Mouse (Mus musculus): ENCODE measurements around the gene Vrk2. TPM values are rescaled to one million over a fixed set of nuclear protein-coding genes. Genes with fewer than 3 reads are reported as not detected.

Vrk2 gene
- polyA plus RNA-seq, 1 experiment = 10.5 TPM

GRCm38 (mm10) chr11:26516086-26516485 lies 77.7 kb downstream of the Vrk2 start:
- TF ChIP-seq CEBPB (IDR thresholded peaks at IDR 0.05; ENCODE audit: low read depth) (no peak), MYOD1 (IDR thresholded peaks at IDR 0.05; ENCODE audit: control insufficient read depth, insufficient read length, low read depth) (no peak), CTCF (IDR thresholded peaks at IDR 0.05; ENCODE audit: control insufficient read depth, insufficient read depth, insufficient read length) (no peak), MYOG (IDR thresholded peaks at IDR 0.05; ENCODE audit: control insufficient read depth, extremely low read depth, insufficient read length) (no peak), FOSL1 (IDR thresholded peaks at IDR 0.05; ENCODE audit: insufficient read depth, low read length, poor library complexity, severe bottlenecking) (no peak), MAX (IDR thresholded peaks at IDR 0.05) (no peak), USF1 (IDR thresholded peaks at IDR 0.05; ENCODE audit: low read depth) (no peak)
- no peaks in the 10 kb centered on the region for H3K79me2 ChIP-seq (ENCODE audit: control insufficient read depth, insufficient read depth)

GRCm38 (mm10) chr11:26513683-26514082 lies 80.1 kb downstream of the Vrk2 start:
- Histone ChIP-seq H3K79me3 (ENCODE audit: low read depth) (no peaks in the 10 kb centered on the region), H3K27me3 (ENCODE audit: control insufficient read depth, insufficient read depth, insufficient read length) (no peaks in the 10 kb centered on the region), H3K4me3 (ENCODE audit: insufficient read depth, poor library complexity, severe bottlenecking) (no peak overlapping the region), H3K36me3 (ENCODE audit: control insufficient read depth, insufficient read depth) (no peaks in the 10 kb centered on the region), H3K79me2 (ENCODE audit: control insufficient read depth, insufficient read depth) (no peaks in the 10 kb centered on the region), H3ac (ENCODE audit: control insufficient read depth, insufficient read length, low read depth) (no peak overlapping the region)
- no peak for TF ChIP-seq FOSL1 (IDR thresholded peaks at IDR 0.05; ENCODE audit: insufficient read depth, low read length, poor library complexity, severe bottlenecking)
- no peak for TF ChIP-seq MYOD1 (IDR thresholded peaks at IDR 0.05; ENCODE audit: control insufficient read depth, insufficient read length, low read depth)
- TF ChIP-seq CTCF (IDR thresholded peaks at IDR 0.05; ENCODE audit: control insufficient read depth, insufficient read depth, insufficient read length) = no peak
- no peak for TF ChIP-seq MAX (IDR thresholded peaks at IDR 0.05)
- no peak for TF ChIP-seq MYOG (IDR thresholded peaks at IDR 0.05; ENCODE audit: control insufficient read depth, extremely low read depth, insufficient read length)
- no peak for TF ChIP-seq CEBPB (IDR thresholded peaks at IDR 0.05; ENCODE audit: low read depth)
- TF ChIP-seq USF1 (IDR thresholded peaks at IDR 0.05; ENCODE audit: low read depth) = no peak

More at GRCm38 (mm10) chr11:26516086-26516485, 77.7 kb downstream of the Vrk2 start:
- Histone ChIP-seq H3K36me3 (ENCODE audit: control insufficient read depth, insufficient read depth) (no peaks in the 10 kb centered on the region), H3ac (ENCODE audit: control insufficient read depth, insufficient read length, low read depth) (no peak overlapping the region), H3K4me3 (ENCODE audit: insufficient read depth, poor library complexity, severe bottlenecking) (no peak overlapping the region), H3K27me3 (ENCODE audit: control insufficient read depth, insufficient read depth, insufficient read length) (no peaks in the 10 kb centered on the region), H3K79me3 (ENCODE audit: low read depth) (no peaks in the 10 kb centered on the region)

GRCm38 (mm10) chr11:26495951-26496350 lies 97.8 kb downstream of the Vrk2 start:
- no peaks in the 10 kb centered on the region for H3K27me3 ChIP-seq (ENCODE audit: control insufficient read depth, insufficient read depth, insufficient read length)
- H3ac ChIP-seq (ENCODE audit: control insufficient read depth, insufficient read length, low read depth) = no peak overlapping the region
- H3K79me2 ChIP-seq (ENCODE audit: control insufficient read depth, insufficient read depth) = no peaks in the 10 kb centered on the region
- TF ChIP-seq CEBPB (IDR thresholded peaks at IDR 0.05; ENCODE audit: low read depth) (no peak), MYOG (IDR thresholded peaks at IDR 0.05; ENCODE audit: control insufficient read depth, extremely low read depth, insufficient read length) (no peak), USF1 (IDR thresholded peaks at IDR 0.05; ENCODE audit: low read depth) (no peak), CTCF (IDR thresholded peaks at IDR 0.05; ENCODE audit: control insufficient read depth, insufficient read depth, insufficient read length) (no peak), MYOD1 (IDR thresholded peaks at IDR 0.05; ENCODE audit: control insufficient read depth, insufficient read length, low read depth) (no peak), MAX (IDR thresholded peaks at IDR 0.05) (no peak), FOSL1 (IDR thresholded peaks at IDR 0.05; ENCODE audit: insufficient read depth, low read length, poor library complexity, severe bottlenecking) (no peak)
- H3K36me3 ChIP-seq (ENCODE audit: control insufficient read depth, insufficient read depth) = peaks cover 2% of the 10 kb centered on the region
- no peak overlapping the region for H3K4me3 ChIP-seq (ENCODE audit: insufficient read depth, poor library complexity, severe bottlenecking)
- no peaks in the 10 kb centered on the region for H3K79me3 ChIP-seq (ENCODE audit: low read depth)

GRCm38 (mm10) chr11:26489761-26490466 lies 103.9 kb downstream of the Vrk2 start:
- Histone ChIP-seq H3K27me3 (ENCODE audit: control insufficient read depth, insufficient read depth, insufficient read length) (no peaks in the 10 kb centered on the region), H3ac (ENCODE audit: control insufficient read depth, insufficient read length, low read depth) (no peak overlapping the region), H3K36me3 (ENCODE audit: control insufficient read depth, insufficient read depth) (peaks cover 5% of the 10 kb centered on the region), H3K79me2 (ENCODE audit: control insufficient read depth, insufficient read depth) (no peaks in the 10 kb centered on the region), H3K4me3 (ENCODE audit: insufficient read depth, poor library complexity, severe bottlenecking) (no peak overlapping the region), H3K79me3 (ENCODE audit: low read depth) (no peaks in the 10 kb centered on the region)
- TF ChIP-seq CEBPB (IDR thresholded peaks at IDR 0.05; ENCODE audit: low read depth) (no peak), CTCF (IDR thresholded peaks at IDR 0.05; ENCODE audit: control insufficient read depth, insufficient read depth, insufficient read length) (no peak), MYOG (IDR thresholded peaks at IDR 0.05; ENCODE audit: control insufficient read depth, extremely low read depth, insufficient read length) (no peak), MYOD1 (IDR thresholded peaks at IDR 0.05; ENCODE audit: control insufficient read depth, insufficient read length, low read depth) (no peak), FOSL1 (IDR thresholded peaks at IDR 0.05; ENCODE audit: insufficient read depth, low read length, poor library complexity, severe bottlenecking) (no peak), MAX (IDR thresholded peaks at IDR 0.05) (no peak), USF1 (IDR thresholded peaks at IDR 0.05; ENCODE audit: low read depth) (no peak)

- Histone ChIP-seq H3K36me3 (ENCODE audit: control insufficient read depth, insufficient read depth) (no peaks in the 10 kb centered on the region), H3ac (ENCODE audit: control insufficient read depth, insufficient read length, low read depth) (no peak overlapping the region), H3K4me3 (ENCODE audit: insufficient read depth, poor library complexity, severe bottlenecking) (no peak overlapping the region), H3K79me3 (ENCODE audit: low read depth) (no peaks in the 10 kb centered on the region), H3K79me2 (ENCODE audit: control insufficient read depth, insufficient read depth) (no peaks in the 10 kb centered on the region), H3K27me3 (ENCODE audit: control insufficient read depth, insufficient read depth, insufficient read length) (no peaks in the 10 kb centered on the region)
- no peak for TF ChIP-seq FOSL1 (IDR thresholded peaks at IDR 0.05; ENCODE audit: insufficient read depth, low read length, poor library complexity, severe bottlenecking)
- no peak for TF ChIP-seq CEBPB (IDR thresholded peaks at IDR 0.05; ENCODE audit: low read depth)
These were observed 112.0 kb downstream of the Vrk2 start for GRCm38 (mm10) chr11:26481691-26482242.

Measured in C2C12 (cell line).